Mouse (Mus musculus): Measurements from ENCODE around the gene Mst1.

- TF ChIP-seq CTCF (IDR thresholded peaks at IDR 0.05; ENCODE audit: borderline replicate concordance, control insufficient read depth, extremely low read depth, insufficient read depth, low read length, poor library complexity) (no peak), POLR2A (IDR thresholded peaks at IDR 0.05; ENCODE audit: control insufficient read depth, extremely low read depth, insufficient read depth, low read length, poor library complexity) (no peak)
These were observed 23.6 kb upstream of the Mst1 start for GRCm38 (mm10) chr9:108056361-108057261.

Data from thymus, adult 2 months (tissue).